Mouse (Mus musculus) right cerebral cortex, adult 18-20 months (tissue): ENCODE data around the gene Sema5b.

Experiments used
- DNase-seq: peaks from one replicate; pipeline ENCODE4 v3.0.0; 2022; ENCODE audit warnings: mixed read lengths

The Sema5b gene

GRCm38 (mm10) chr16:35541117-35541641 is at the start of gene Sema5b:
Sema5b (plus strand) TSS chr16:35541145.
- DNase-seq, result peak; percentile 53

GRCm38 (mm10) chr16:35500342-35500741 is 40.6 kb upstream of the Sema5b start:
- DNase-seq, result no peak

GRCm38 (mm10) chr16:35501106-35501760 is 39.7 kb upstream of the Sema5b start:
- no peak for DNase-seq

GRCm38 (mm10) chr16:35502456-35502855 is 38.5 kb upstream of the Sema5b start:
- no peak for DNase-seq

GRCm38 (mm10) chr16:35504266-35504665 is 36.7 kb upstream of the Sema5b start:
- no peak for DNase-seq

GRCm38 (mm10) chr16:35505786-35506185 is 35.2 kb upstream of the Sema5b start:
- DNase-seq, result no peak

- no peak for DNase-seq
Observed at GRCm38 (mm10) chr16:35508581-35508980, 32.4 kb upstream of the Sema5b start.

GRCm38 (mm10) chr16:35509331-35510070 is 31.4 kb upstream of the Sema5b start:
- no peak for DNase-seq

GRCm38 (mm10) chr16:35515977-35516612 is 24.9 kb upstream of the Sema5b start:
- no peak for DNase-seq

- DNase-seq, result no peak
Observed at GRCm38 (mm10) chr16:35517976-35518951, 22.7 kb upstream of the Sema5b start.

GRCm38 (mm10) chr16:35519245-35519644 is 21.7 kb upstream of the Sema5b start:
- no peak for DNase-seq

- DNase-seq, result no peak
Observed at GRCm38 (mm10) chr16:35524200-35524599, 16.7 kb upstream of the Sema5b start.

- no peak for DNase-seq
Observed at GRCm38 (mm10) chr16:35534630-35535029, 6.3 kb upstream of the Sema5b start.

- DNase-seq, result no peak
Observed at GRCm38 (mm10) chr16:35537651-35538050, 3.3 kb upstream of the Sema5b start.

GRCm38 (mm10) chr16:35539041-35539440 is 1.9 kb upstream of the Sema5b start:
- no peak for DNase-seq

GRCm38 (mm10) chr16:35540333-35541116 is 420 bp upstream of the Sema5b start:
- DNase-seq, result peak; percentile 62

GRCm38 (mm10) chr16:35541661-35542420 is 896 bp downstream of the Sema5b start:
- no peak for DNase-seq

- DNase-seq, result no peak
Observed at GRCm38 (mm10) chr16:35542421-35542780, 1.5 kb downstream of the Sema5b start.

GRCm38 (mm10) chr16:35545723-35546122 is 4.8 kb downstream of the Sema5b start:
- no peak for DNase-seq

- no peak for DNase-seq
Observed at GRCm38 (mm10) chr16:35547966-35548365, 7.0 kb downstream of the Sema5b start.

GRCm38 (mm10) chr16:35549354-35549753 is 8.4 kb downstream of the Sema5b start:
- DNase-seq, result no peak
